Mouse (Mus musculus): ENCODE results near the gene Ift46. TPM values are rescaled to one million over a fixed set of nuclear protein-coding genes. Genes with fewer than 3 reads are reported as not detected.

Gene Ift46
- 130 and 144 TPM in 2 replicates for polyA plus RNA-seq (2016; fragmentation: Nextera tagmentation; extraction: Ambion mirVana)

DNA sequence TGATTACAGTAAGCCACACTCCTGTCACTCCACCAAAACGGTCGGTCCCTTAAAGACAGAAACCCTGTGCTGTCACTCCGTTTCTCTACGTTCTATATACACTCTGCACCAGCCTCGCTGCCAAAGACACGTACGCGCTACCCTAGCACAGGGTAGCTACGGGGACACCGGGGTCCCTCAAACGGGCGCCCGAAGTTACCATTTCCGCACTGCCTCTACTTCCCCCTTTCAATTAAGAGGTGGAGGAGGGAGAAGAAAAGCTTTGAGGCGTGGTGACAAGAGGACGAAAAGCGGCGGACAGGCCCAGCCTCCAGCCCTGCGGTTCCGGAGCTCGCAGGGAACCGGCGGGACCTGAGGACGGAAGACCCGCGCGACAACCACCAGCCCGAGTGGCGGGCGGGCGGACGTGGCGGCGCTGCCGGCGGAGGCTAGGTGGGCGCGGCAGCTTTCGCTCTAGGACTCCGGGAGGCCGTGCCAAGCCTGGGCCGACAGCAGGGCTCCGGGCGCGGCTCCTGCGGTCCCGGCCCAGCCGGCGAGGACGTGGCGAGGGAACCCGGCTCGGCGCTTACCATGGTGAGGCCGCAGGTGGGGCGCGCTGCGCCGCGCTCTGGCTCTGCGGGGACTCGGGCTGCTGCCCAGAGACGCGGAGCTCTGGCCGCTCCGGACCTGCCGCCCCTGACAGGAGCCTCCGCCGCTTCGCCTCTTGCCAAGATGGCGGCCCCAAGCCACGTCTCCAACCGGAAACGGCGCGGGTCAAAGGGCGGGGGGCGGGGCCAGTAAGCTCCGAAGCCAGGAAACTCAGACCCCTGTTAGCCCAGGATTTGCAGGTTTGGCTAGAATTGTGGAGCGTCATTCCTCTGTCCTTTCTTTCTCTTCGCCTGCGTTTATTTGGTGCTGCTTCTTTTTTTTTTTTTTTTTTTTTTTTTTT, at the start of gene Ift46, which contains the start of gene Arcn1:
Ift46 (plus strand) TSS at position 808 of the 928 bp plus-strand sequence.
Arcn1 (minus strand) TSS at position 745 of the 928 bp plus-strand sequence.
- H3K27me3 ChIP-seq (ENCODE audit: low read depth, poor library complexity, severe bottlenecking) = no peaks in the 10 kb centered on the region
- no peaks in the 10 kb centered on the region for H3K9me3 ChIP-seq (replicated peaks)
- peak; percentile 93 for DNase-seq (ENCODE audit: low spot score)
- no peaks in the 10 kb centered on the region for H3K36me3 ChIP-seq
- H3K4me3 ChIP-seq = peak within 1 kb of the TSS; percentile 100
- H3K4me1 ChIP-seq = peaks cover 16% of the 10 kb centered on the region
- peak within 1 kb of the TSS; percentile 95 for H3K27ac ChIP-seq (replicated peaks)
- under 1% methylated on average over 81 of the region's 82 CpGs for WGBS

DNA sequence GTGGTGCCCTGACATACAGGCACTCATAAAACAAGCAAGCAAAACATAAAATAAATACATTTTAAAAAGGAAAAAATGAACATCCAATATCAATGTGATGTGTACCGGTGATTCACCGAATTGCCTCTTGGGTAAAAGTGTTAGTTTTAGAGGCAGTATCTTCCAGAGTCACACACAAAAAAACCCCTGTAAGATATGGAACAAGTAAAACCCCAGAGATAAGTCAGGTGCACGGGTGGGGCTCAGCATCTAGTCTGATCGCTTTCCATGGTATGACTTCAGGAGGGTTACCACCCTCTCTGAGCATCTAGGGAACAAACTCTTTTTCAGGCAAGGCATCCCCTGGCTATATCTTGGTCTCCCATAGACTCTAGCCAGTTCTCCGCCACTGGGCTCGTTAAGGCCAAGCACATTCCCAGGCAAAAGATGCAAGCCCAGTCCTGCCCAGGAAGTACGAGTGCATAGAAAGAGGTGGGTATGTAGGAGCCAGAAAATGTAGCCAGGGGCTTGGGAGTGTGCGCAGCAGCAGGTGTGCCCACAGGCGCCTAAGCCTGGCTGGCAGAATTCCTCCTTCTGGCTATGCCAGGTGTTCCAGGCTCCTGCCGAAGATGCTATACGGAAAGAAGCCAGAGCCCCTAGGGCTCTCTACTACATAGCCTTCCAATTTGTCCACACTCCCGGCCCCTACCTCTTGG, 48.6 kb upstream of the Ift46 start:
- Histone ChIP-seq H3K36me3 (peaks cover 44% of the 10 kb centered on the region), H3K4me3 (peak overlapping the region; percentile 74; the same call in 1 of the 2 replicates), H3K4me1 (peaks cover 60% of the 10 kb centered on the region), H3K27ac (replicated peaks) (no peak overlapping the region), H3K9me3 (replicated peaks) (no peaks in the 10 kb centered on the region), H3K27me3 (ENCODE audit: low read depth, poor library complexity, severe bottlenecking) (no peaks in the 10 kb centered on the region)
- no peak for DNase-seq (ENCODE audit: low spot score)
- WGBS = 90% methylated on average over 12 of the region's 12 CpGs

DNA sequence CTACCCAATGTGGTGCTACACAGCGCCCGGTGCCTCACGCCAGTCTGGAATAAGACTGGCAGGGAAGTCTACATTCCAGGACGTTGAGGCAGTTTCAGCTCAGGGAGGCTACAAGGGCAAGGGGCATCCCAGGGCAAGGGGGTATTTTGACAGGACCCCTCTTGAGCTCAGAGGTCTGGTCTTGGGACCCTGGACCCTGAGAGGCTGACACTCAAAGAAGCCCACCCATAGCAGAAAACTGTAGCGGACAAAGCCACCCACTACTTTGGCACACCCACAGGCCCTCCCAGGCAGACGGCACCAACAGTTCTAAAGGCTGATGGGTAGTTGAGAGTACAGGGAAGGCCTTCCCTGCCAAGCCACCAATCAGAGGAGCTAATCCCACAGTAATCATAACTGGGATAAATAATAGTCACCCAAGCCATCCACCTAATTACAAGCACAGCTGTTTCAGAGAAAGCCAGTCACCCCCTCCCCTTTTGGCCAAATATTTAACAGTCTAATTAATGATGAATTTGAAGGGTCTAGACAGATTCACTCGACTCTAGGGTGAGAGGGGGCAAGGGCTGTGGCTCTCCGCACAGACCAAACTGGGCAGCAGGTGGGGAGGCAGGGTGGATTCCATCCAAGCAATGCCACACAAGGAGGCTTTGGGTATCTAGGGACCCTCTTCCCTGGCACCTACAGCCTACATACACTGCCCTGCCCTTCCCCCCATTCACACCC, 47.9 kb upstream of the Ift46 start:
- H3K4me1 ChIP-seq = peaks cover 67% of the 10 kb centered on the region

DNA sequence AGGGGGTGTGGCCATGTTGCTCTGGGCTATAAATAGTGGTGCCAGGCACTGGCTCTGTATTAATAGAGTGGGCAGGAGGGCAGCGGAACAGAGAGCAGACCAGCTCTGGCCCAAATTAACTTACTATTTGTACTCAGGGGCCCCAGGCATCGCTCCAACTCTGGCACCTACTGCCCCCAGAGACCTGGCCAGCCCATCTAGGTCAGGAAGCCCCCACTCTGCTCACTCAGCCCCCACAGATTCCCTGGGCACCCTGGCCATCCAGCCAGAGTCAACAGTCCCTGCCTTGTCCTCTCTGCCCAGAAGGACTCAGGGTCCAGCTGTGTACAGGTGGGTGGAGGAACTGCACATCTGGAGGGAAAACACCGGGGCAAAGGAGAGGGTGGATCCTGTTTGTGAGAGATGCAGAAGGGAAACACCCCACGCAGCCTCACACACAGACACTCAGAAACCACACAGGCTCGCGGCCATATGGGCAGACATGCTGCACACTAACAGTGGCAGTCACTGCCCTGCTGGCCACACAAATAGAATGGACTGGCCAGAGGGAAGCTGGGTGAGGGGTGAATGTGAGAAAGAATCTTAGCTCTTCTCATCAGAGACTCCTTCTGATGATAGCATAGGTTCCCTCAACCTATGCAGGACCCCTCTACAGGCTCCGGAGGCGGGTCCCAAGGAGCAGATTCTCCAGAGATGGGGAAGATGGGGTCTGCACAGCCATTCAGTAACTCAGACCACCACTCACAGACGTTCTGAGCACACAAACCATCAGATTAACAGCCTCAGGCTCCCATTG, 47.2 kb upstream of the Ift46 start:
- WGBS = 29% methylated on average over 9 of the region's 9 CpGs
- no peak for DNase-seq (ENCODE audit: low spot score)
- H3K27me3 ChIP-seq (ENCODE audit: low read depth, poor library complexity, severe bottlenecking) = no peaks in the 10 kb centered on the region
- peak overlapping the region; percentile 74 for H3K4me3 ChIP-seq
- H3K36me3 ChIP-seq = peaks cover 29% of the 10 kb centered on the region
- no peaks in the 10 kb centered on the region for H3K9me3 ChIP-seq (replicated peaks)
- H3K27ac ChIP-seq (replicated peaks) = peak overlapping the region; percentile 93
- peaks cover 75% of the 10 kb centered on the region for H3K4me1 ChIP-seq

More for the DNA sequence above, 47.9 kb upstream of the Ift46 start:
- Histone ChIP-seq H3K9me3 (replicated peaks) (no peaks in the 10 kb centered on the region), H3K27me3 (ENCODE audit: low read depth, poor library complexity, severe bottlenecking) (no peaks in the 10 kb centered on the region), H3K36me3 (peaks cover 37% of the 10 kb centered on the region), H3K4me3 (peak overlapping the region; percentile 74), H3K27ac (replicated peaks) (peak overlapping the region; percentile 93)
- no peak for DNase-seq (ENCODE audit: low spot score)
- WGBS = 90% methylated on average over 8 of the region's 8 CpGs

DNA sequence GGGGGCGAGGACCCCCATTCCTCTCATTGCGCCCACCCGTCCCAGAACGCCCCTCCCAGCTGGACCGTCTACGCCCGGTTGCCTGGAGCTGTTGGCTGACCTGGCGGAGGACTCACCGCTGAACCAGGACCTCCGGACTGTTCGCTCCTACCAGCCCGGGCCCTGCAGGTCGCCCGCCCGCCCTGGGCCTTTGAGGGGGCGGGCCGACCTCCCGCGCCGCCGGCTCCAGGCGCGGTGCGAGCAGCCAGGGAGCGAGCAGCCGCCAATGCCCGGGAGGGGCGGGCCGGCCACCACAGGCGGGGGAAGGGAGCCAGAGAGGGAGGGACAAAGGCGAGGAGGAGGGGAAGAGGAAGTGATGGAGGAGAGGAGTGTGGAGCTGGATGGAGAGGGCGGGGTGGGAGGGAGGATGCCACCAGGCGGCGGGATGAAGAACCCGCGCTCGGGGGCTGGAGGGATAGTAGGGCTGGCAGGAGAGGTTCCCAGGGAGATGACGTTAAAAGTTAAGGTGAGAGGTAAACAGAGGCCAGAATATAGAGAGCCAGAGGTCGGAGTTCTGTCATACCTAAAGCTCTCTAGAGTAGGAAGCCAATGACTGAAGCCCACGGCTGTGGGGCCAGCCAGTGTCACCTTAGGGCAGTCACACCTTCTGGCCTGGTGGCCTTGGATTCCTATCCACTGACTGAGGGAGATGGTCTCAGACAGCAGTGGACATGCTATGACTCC, 46.4 kb upstream of the Ift46 start:
- Histone ChIP-seq H3K27ac (replicated peaks) (peak overlapping the region; percentile 93), H3K4me1 (peaks cover 83% of the 10 kb centered on the region), H3K27me3 (ENCODE audit: low read depth, poor library complexity, severe bottlenecking) (no peaks in the 10 kb centered on the region), H3K4me3 (peak overlapping the region; percentile 74), H3K36me3 (peaks cover 21% of the 10 kb centered on the region), H3K9me3 (replicated peaks) (no peaks in the 10 kb centered on the region)
- DNase-seq (ENCODE audit: low spot score) = peak; percentile 90
- 1% methylated on average over 40 of the region's 40 CpGs for WGBS

DNA sequence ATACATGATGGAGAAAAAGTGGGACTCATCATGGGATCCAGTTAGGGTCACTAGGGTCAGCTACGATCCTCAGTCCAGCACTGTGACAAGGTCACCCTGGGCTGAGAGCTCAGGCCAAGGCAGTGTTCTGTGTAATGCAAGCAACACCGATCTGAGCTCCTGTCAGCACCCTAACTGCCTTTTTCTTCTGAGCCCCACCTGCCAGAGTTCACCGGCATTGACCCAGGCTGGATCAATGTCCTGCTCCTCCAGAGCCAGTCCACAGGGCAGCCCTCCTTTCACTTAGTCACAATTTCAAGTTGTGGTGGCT, 45.9 kb upstream of the Ift46 start:
- Histone ChIP-seq H3K4me3 (peak overlapping the region; percentile 74), H3K36me3 (peaks cover 16% of the 10 kb centered on the region), H3K4me1 (peaks cover 88% of the 10 kb centered on the region), H3K9me3 (replicated peaks) (no peaks in the 10 kb centered on the region), H3K27me3 (ENCODE audit: low read depth, poor library complexity, severe bottlenecking) (no peaks in the 10 kb centered on the region), H3K27ac (replicated peaks) (peak overlapping the region; percentile 93)
- WGBS = 79% methylated on average over 3 of the region's 3 CpGs
- no peak for DNase-seq (ENCODE audit: low spot score)

DNA sequence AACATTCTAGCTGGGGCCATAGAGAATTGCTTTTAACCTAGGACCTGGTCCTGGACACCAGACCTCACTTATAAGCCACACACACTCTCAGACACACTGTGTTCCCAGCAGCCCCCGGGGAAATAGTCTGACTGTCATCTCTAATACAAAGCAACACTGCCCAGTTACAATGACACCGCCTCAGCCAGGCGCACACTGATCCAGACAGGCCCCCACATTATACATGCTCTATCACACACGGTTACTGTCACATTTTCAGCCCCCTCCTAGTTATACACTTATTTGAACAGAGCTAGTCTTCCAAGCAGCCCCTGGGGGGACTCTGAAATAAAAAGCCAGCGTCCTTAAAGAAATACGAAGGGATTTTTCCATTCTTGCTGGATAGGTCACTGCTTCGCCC, 45.1 kb upstream of the Ift46 start:
- Histone ChIP-seq H3K4me1 (peaks cover 92% of the 10 kb centered on the region), H3K27ac (replicated peaks) (peak overlapping the region; percentile 81; the same call in 1 of the 2 replicates), H3K4me3 (no peak overlapping the region), H3K36me3 (peaks cover 9% of the 10 kb centered on the region), H3K9me3 (replicated peaks) (no peaks in the 10 kb centered on the region), H3K27me3 (ENCODE audit: low read depth, poor library complexity, severe bottlenecking) (no peaks in the 10 kb centered on the region)
- WGBS = 85% methylated on average over 7 of the region's 7 CpGs
- no peak for DNase-seq (ENCODE audit: low spot score)

DNA sequence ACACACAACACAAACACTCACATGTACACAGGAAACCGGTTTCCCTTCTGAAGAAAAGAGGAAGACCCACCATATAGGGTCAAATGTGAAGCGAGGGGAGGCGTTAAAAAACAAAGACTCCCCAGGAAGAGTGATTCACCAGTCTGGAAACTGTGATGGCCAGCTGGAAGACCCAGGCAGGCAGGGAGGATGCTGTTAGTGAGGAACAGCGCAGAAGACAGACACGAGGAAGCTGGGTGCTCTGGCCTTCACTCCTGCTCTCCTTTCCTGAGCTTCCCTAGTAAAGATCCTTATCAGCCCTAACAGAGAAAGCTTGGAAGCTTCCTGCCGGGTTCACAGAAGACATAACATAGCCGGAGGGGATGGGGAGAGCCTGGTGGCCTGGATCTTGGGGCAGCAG, 44.7 kb upstream of the Ift46 start:
- Histone ChIP-seq H3K4me3 (no peak overlapping the region), H3K27me3 (ENCODE audit: low read depth, poor library complexity, severe bottlenecking) (peaks cover 1% of the 10 kb centered on the region; the same call in 1 of the 2 replicates), H3K9me3 (replicated peaks) (no peaks in the 10 kb centered on the region), H3K27ac (replicated peaks) (peak overlapping the region; percentile 81), H3K36me3 (peaks cover 4% of the 10 kb centered on the region), H3K4me1 (peaks cover 92% of the 10 kb centered on the region)
- WGBS = 56% methylated on average over 7 of the region's 7 CpGs
- DNase-seq (ENCODE audit: low spot score) = no peak

DNA sequence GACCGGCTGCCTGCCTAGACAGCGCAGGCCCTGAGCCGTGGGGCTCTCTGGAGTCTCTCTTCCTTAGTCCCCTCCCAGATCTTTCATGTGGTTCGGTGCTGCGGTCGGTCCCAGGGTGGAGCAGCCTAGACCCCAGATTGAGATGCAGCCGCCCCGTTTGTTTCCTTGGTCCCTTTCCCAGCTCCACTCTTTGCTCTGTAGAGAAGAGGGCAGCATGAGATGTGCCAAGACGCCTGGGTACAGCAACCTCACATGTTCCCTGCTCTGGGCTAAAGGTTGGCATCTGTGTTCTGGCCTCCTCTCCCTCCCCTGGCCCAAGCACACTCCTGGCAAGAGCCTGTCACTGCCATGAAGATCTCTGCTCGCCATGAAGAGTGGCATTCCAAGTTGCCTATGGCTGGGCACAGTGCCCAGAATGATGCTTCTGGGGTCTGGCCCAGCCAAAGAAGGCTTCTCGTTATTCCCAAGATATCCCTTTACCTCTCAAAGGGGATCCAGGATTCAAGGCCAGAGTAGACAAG, 44.1 kb upstream of the Ift46 start:
- Histone ChIP-seq H3K9me3 (replicated peaks) (no peaks in the 10 kb centered on the region), H3K27me3 (ENCODE audit: low read depth, poor library complexity, severe bottlenecking) (peaks cover 3% of the 10 kb centered on the region; the same call in 1 of the 2 replicates), H3K36me3 (no peaks in the 10 kb centered on the region), H3K4me1 (peaks cover 94% of the 10 kb centered on the region), H3K27ac (replicated peaks) (peak overlapping the region; percentile 81), H3K4me3 (no peak overlapping the region)
- 69% methylated on average over 11 of the region's 11 CpGs for WGBS
- DNase-seq (ENCODE audit: low spot score) = no peak

DNA sequence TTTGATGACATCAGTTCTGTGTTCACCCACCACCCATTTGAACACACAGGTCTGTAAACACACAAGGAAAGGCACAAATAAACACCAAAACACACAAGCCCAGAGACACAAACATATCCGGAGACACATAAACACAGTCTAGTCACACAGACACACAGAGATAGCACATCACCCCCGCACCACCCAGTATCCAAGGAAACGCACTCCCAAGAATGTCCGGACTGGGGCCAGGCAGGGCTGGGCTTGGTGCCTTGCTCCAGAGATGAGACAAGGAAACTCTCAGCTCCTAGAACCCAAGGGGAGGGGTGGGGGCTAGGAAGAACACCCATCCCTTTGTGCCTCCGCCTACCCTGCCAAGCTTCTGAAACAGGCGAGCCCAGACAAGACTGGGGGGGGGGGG, 43.5 kb upstream of the Ift46 start:
- Histone ChIP-seq H3K4me1 (peaks cover 97% of the 10 kb centered on the region), H3K27ac (replicated peaks) (peak overlapping the region; percentile 81), H3K36me3 (no peaks in the 10 kb centered on the region), H3K4me3 (peak overlapping the region; percentile 16; the same call in 1 of the 2 replicates), H3K27me3 (ENCODE audit: low read depth, poor library complexity, severe bottlenecking) (peaks cover 3% of the 10 kb centered on the region; the same call in 1 of the 2 replicates), H3K9me3 (replicated peaks) (no peaks in the 10 kb centered on the region)
- WGBS = 46% methylated on average over 6 of the region's 6 CpGs
- DNase-seq (ENCODE audit: low spot score) = peak; percentile 50

DNA sequence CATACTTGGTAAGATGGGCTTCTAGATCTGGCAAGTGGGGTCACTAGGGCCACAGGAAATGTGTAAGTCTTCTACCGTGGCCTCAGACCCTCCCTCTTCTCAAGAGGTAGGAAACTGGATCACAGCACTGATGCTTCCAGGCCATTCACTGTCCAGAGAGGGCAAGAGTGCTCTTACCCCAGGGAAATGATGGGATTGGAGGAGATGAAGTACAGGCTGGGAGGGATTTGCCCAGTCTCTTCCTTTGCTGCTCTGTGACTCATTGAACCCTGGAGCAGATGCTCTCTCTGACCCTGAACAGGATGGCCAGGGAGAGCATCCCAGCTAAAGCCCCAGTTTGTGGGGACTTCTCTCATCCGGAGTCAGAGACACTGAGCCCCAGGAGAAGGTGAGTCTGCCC, 43.0 kb upstream of the Ift46 start:
- Histone ChIP-seq H3K36me3 (no peaks in the 10 kb centered on the region), H3K9me3 (replicated peaks) (no peaks in the 10 kb centered on the region), H3K4me1 (peaks cover 92% of the 10 kb centered on the region), H3K27me3 (ENCODE audit: low read depth, poor library complexity, severe bottlenecking) (peaks cover 3% of the 10 kb centered on the region; the same call in 1 of the 2 replicates), H3K27ac (replicated peaks) (peak overlapping the region; percentile 81), H3K4me3 (peak overlapping the region; percentile 16; the same call in 1 of the 2 replicates)
- DNase-seq (ENCODE audit: low spot score) = no peak
- WGBS = 61% methylated on average over 2 of the region's 2 CpGs

Data from midbrain, embryonic 10.5 days (tissue).